Mouse (Mus musculus): ENCODE data around the gene Aqp2. TPM values are rescaled to one million over a fixed set of nuclear protein-coding genes. Genes with fewer than 3 reads are reported as not detected.

Aqp2 gene
- total and polyA plus RNA-seq, 3 experiments: not detected

DNA sequence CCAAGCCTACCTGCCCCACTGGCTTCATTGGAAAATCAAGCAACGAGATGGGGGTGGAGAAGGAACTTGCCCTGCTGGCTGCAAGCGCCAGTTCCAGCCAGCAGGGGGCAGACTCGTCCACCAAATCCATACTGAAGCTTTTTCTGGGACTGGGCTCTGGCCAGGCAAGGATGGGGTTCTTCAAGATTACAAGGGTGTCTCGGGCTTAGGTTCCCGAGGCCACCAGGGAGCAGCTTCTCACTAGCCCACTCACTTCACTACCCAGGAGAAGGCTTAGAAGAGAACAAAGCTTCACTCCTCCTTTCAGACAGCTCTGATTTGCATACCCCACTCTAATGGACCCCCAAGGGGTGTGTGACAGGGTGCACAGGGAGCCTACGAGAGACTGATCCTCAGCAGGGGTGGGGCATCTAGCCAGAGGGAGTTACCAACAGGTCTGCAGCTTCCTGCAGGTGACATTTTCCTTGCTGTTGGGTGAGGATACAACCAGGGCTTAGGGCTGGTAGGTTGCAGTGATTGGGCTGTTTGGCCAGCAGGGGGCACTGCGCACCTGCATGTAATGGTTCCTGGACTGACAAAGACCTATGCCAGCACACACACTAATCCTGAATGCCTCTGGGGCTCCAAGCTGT, 17.3 kb downstream of the Aqp2 start:
- Histone ChIP-seq H3K9me3 (replicated peaks; ENCODE audit: low read length) (peaks cover 2% of the 10 kb centered on the region), H3K36me3 (replicated peaks in 1 of 2; ENCODE audit: control insufficient read depth in 1 of 2, insufficient read depth in 1 of 2, low read length in 1 of 2) (no peaks in the 10 kb centered on the region), H3K9ac (ENCODE audit: insufficient read depth, low read depth) (no peak overlapping the region), H3K4me3 (replicated peaks in 1 of 3; ENCODE audit: low read depth in 2 of 3, low read length in 2 of 3, poor library complexity in 1 of 3) (no peak overlapping the region), H3K79me2 (replicated peaks; ENCODE audit: control insufficient read depth, extremely low read depth, insufficient read depth, poor library complexity, severe bottlenecking) (no peaks in the 10 kb centered on the region), H3K4me2 (ENCODE audit: insufficient read depth, low read depth, poor library complexity, severe bottlenecking) (peak overlapping the region; percentile 23), H3K27me3 (replicated peaks) (peaks cover 87% of the 10 kb centered on the region), H3K4me1 (ENCODE audit: control insufficient read depth in 1 of 2, insufficient read depth in 2 of 2) (peaks cover 0 to 14% of the 10 kb centered on the region in 2 experiments; a peak in 2 of 4 replicates), H3K27ac (ENCODE audit: insufficient read depth, low read depth) (no peak overlapping the region)
- DNase-seq (ENCODE audit: extremely low read depth): peak; percentile 93
- dilution Hi-C loops (cut with MboI; ENCODE audit: extremely low pct_ligation_motif_present, extremely low pct_unique_long_range_greater_than_20kb, low sequenced_read_pairs) (no loop called here), in situ Hi-C loops (cut with MboI; ENCODE audit: low pct_ligation_motif_present, low pct_unique_long_range_greater_than_20kb, low sequenced_read_pairs) (loop anchor here (5.0 kb wide), 2 partner anchors 71 to 99 kb away; no protein-coding TSS in a partner anchor)
- TF ChIP-seq MXI1 (IDR thresholded peaks at IDR 0.05; ENCODE audit: low read depth, low read length) (peak; percentile 21; the same call in 1 of the 2 replicates), RAD21 (IDR thresholded peaks at IDR 0.05; ENCODE audit: low read depth, low read length) (peak; percentile 91), CHD2 (IDR thresholded peaks at IDR 0.05; ENCODE audit: low read length) (no peak), TCF12 (IDR thresholded peaks at IDR 0.05; ENCODE audit: low read depth, low read length) (0 out of 2 replicates have a peak, but pooled peaks have one; percentile 21), NELFE (IDR thresholded peaks at IDR 0.05; ENCODE audit: low read depth, low read length) (peak; percentile 22; the same call in 1 of the 2 replicates), JUN (IDR thresholded peaks at IDR 0.05; ENCODE audit: insufficient read depth, low read depth, low read length) (no peak), MYC (IDR thresholded peaks at IDR 0.05; ENCODE audit: low read depth, low read length) (no peak), CTCF (conservative IDR thresholded peaks at IDR 0.05 in 1 of 2, IDR thresholded peaks at IDR 0.05 in 1 of 2; ENCODE audit: low read depth in 2 of 2, low read length in 2 of 2) (peak; percentile 86 to 97), ZC3H11A (IDR thresholded peaks at IDR 0.05; ENCODE audit: low read depth, low read length) (peak; percentile 61), JUND (conservative IDR thresholded peaks at IDR 0.05; ENCODE audit: low read depth, low read length) (no peak), SMC3 (IDR thresholded peaks at IDR 0.05; ENCODE audit: low read depth, low read length) (peak; percentile 89), UBTF (IDR thresholded peaks at IDR 0.05; ENCODE audit: low read depth, low read length) (no peak), RCOR1 (conservative IDR thresholded peaks at IDR 0.05; ENCODE audit: low read depth, low read length) (no peak), IRF4 (IDR thresholded peaks at IDR 0.05; ENCODE audit: low read depth, low read length) (peak; percentile 20; the same call in 1 of the 2 replicates), MAZ (IDR thresholded peaks at IDR 0.05; ENCODE audit: low read depth, low read length) (no peak), SIN3A (IDR thresholded peaks at IDR 0.05; ENCODE audit: low read length) (peak; percentile 42; the same call in 1 of the 2 replicates)

DNA sequence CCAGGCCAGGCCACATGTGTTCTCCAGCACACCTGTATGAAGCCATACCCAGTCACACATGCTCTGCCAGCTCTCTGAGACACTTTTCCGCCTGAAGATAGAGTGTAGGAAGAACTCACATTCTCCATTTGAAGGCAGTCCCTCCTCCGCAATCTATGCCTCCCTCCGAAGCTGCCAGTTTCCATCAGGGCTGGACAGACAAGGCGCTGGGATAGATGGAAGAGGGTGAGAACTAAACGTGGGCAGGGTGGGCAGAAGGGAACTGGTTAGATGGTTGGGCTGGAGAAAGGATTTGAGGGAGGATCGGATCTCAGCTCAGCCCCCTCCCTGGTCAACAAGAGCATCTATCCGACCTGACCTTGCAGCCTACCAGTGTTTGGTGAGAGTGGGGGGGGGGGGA, 18.0 kb downstream of the Aqp2 start:
- no peak overlapping the region for H3K4me3 ChIP-seq (replicated peaks in 1 of 3; ENCODE audit: low read depth in 2 of 3, low read length in 2 of 3, poor library complexity in 1 of 3)
- H3K27ac ChIP-seq (ENCODE audit: insufficient read depth, low read depth): no peak overlapping the region
- dilution Hi-C loops (cut with MboI; ENCODE audit: extremely low pct_ligation_motif_present, extremely low pct_unique_long_range_greater_than_20kb, low sequenced_read_pairs) (no loop called here), in situ Hi-C loops (cut with MboI; ENCODE audit: low pct_ligation_motif_present, low pct_unique_long_range_greater_than_20kb, low sequenced_read_pairs) (loop anchor here (5.0 kb wide), 2 partner anchors 70 to 100 kb away; no protein-coding TSS in a partner anchor)
- no peak for DNase-seq (ENCODE audit: extremely low read depth)
- TF ChIP-seq MAX (IDR thresholded peaks at IDR 0.05; ENCODE audit: low read length): no peak
- no peak for TF ChIP-seq CTCF (conservative IDR thresholded peaks at IDR 0.05 in 1 of 2, IDR thresholded peaks at IDR 0.05 in 1 of 2; ENCODE audit: low read depth in 2 of 2, low read length in 2 of 2)
- no peak for TF ChIP-seq MEF2A (IDR thresholded peaks at IDR 0.05; ENCODE audit: borderline replicate concordance, low read depth, low read length)
- no peak for TF ChIP-seq MAFK (IDR thresholded peaks at IDR 0.05; ENCODE audit: insufficient replicate concordance, low read length)
- no peak for TF ChIP-seq E2F4 (IDR thresholded peaks at IDR 0.05; ENCODE audit: insufficient replicate concordance, low read depth, low read length)
- TF ChIP-seq USF1 (IDR thresholded peaks at IDR 0.05; ENCODE audit: low read depth, low read length): no peak
- TF ChIP-seq SMC3 (IDR thresholded peaks at IDR 0.05; ENCODE audit: low read depth, low read length): no peak
- TF ChIP-seq CHD2 (IDR thresholded peaks at IDR 0.05; ENCODE audit: low read length): no peak
- no peak for TF ChIP-seq POLR2A (IDR thresholded peaks at IDR 0.05; ENCODE audit: low read depth, low read length)
- no peak for TF ChIP-seq RCOR1 (conservative IDR thresholded peaks at IDR 0.05; ENCODE audit: low read depth, low read length)
- TF ChIP-seq NRF1 (IDR thresholded peaks at IDR 0.05; ENCODE audit: low read depth, low read length): no peak
- peaks cover 0 to 14% of the 10 kb centered on the region in 2 experiments; a peak in 2 of 4 replicates for H3K4me1 ChIP-seq (ENCODE audit: control insufficient read depth in 1 of 2, insufficient read depth in 2 of 2)
- H3K79me2 ChIP-seq (replicated peaks; ENCODE audit: control insufficient read depth, extremely low read depth, insufficient read depth, poor library complexity, severe bottlenecking): no peaks in the 10 kb centered on the region
- H3K36me3 ChIP-seq (replicated peaks in 1 of 2; ENCODE audit: control insufficient read depth in 1 of 2, insufficient read depth in 1 of 2, low read length in 1 of 2): no peaks in the 10 kb centered on the region
- no peak overlapping the region for H3K4me2 ChIP-seq (ENCODE audit: insufficient read depth, low read depth, poor library complexity, severe bottlenecking)
- H3K9me3 ChIP-seq (replicated peaks; ENCODE audit: low read length): no peaks in the 10 kb centered on the region
- H3K9ac ChIP-seq (ENCODE audit: insufficient read depth, low read depth): no peak overlapping the region
- peaks cover 87% of the 10 kb centered on the region for H3K27me3 ChIP-seq (replicated peaks)
